In genomic region chr2:143914221-143914620, GRCm38 (mm10) we compare ENCODE assay signal across 8 mouse cellular contexts. TPM values are rescaled to one million over a fixed set of nuclear protein-coding genes. Genes with fewer than 3 reads are reported as not detected.
DNase-seq lines count a peak whose midpoint lies in the region; ATAC-seq and TF ChIP-seq lines count a peak whose summit lies in the region.

No protein-coding gene starts in this region.

- H3K9ac ChIP-seq in hindbrain, embryonic 15.5 days: peak overlapping the region; percentile 96
- peak overlapping the region; percentile 83 for H3K9ac ChIP-seq in midbrain, embryonic 15.5 days

- no peak overlapping the region for H3K27ac ChIP-seq in cortical plate, adult 2 months (ENCODE audit: insufficient read depth, low read length)
- peak overlapping the region; percentile 98 for H3K27ac ChIP-seq in hindbrain, embryonic 15.5 days (replicated peaks)
- peak overlapping the region; percentile 93 for H3K27ac ChIP-seq in midbrain, embryonic 15.5 days

- no peaks in the 10 kb centered on the region for H3K36me3 ChIP-seq in hindbrain, embryonic 15.5 days
- H3K36me3 ChIP-seq in midbrain, embryonic 15.5 days (replicated peaks): no peaks in the 10 kb centered on the region

- peaks cover 1% of the 10 kb centered on the region; the same call in 1 of the 2 replicates for H3K4me1 ChIP-seq in cortical plate, adult 2 months (ENCODE audit: control insufficient read depth, insufficient read depth, low read length)
- H3K4me1 ChIP-seq in hindbrain, embryonic 15.5 days (replicated peaks): peaks cover 31% of the 10 kb centered on the region
- peaks cover 33% of the 10 kb centered on the region for H3K4me1 ChIP-seq in midbrain, embryonic 15.5 days

- peak overlapping the region; percentile 71 for H3K4me2 ChIP-seq in hindbrain, embryonic 15.5 days
- H3K4me2 ChIP-seq in midbrain, embryonic 15.5 days: peak overlapping the region; percentile 85

- H3K4me3 ChIP-seq in cortical plate, adult 2 months (ENCODE audit: insufficient read depth, low read length): peak overlapping the region; percentile 62
- peak overlapping the region; percentile 91 for H3K4me3 ChIP-seq in hindbrain, embryonic 15.5 days
- peak overlapping the region; percentile 81 for H3K4me3 ChIP-seq in midbrain, embryonic 15.5 days

- ATAC-seq in hindbrain, embryonic 15.5 days (ENCODE audit: low FRiP score, low read depth): no peak
- ATAC-seq in midbrain, embryonic 15.5 days (replicated peaks): no peak
- no peak for ATAC-seq in activated CD4-positive, CD25-positive, alpha-beta regulatory T cell, adult 4 months

- peak; percentile 38 for DNase-seq in kidney, adult 9 months
- no peak for DNase-seq in kidney, postnatal 10 days
- no peak for DNase-seq in right cerebral cortex, postnatal 10 days (ENCODE audit: low spot score in 2 of 2)
- DNase-seq in adipocyte (ENCODE audit: low spot score): no peak

- no peak for TF ChIP-seq POLR2A in cortical plate, adult 2 months (IDR thresholded peaks at IDR 0.05; ENCODE audit: extremely low read depth, insufficient read depth, low read length)

- no peak for TF ChIP-seq CTCF in cortical plate, adult 2 months (IDR thresholded peaks at IDR 0.05; ENCODE audit: extremely low read depth, insufficient read depth, low read length)

- no peaks in the 10 kb centered on the region for H3K27me3 ChIP-seq in hindbrain, embryonic 15.5 days
- no peaks in the 10 kb centered on the region for H3K27me3 ChIP-seq in midbrain, embryonic 15.5 days (replicated peaks)

- 5% methylated on average over 10 of the region's 10 CpGs for WGBS in hindbrain, embryonic 15.5 days
- 7% methylated on average over 10 of the region's 10 CpGs for WGBS in midbrain, embryonic 15.5 days

- no peaks in the 10 kb centered on the region for H3K9me3 ChIP-seq in hindbrain, embryonic 15.5 days
- no peaks in the 10 kb centered on the region for H3K9me3 ChIP-seq in midbrain, embryonic 15.5 days

RNA-seq across cellular contexts. Expression of gene Dstn, which starts 0.9 kb away (rescaled TPM):
- polyA plus RNA-seq in cortical plate, adult 2 months (2012; rRNA removed): 128 and 132 TPM in 2 replicates
- 399 and 431 TPM in 2 replicates for polyA plus RNA-seq in hindbrain, embryonic 15.5 days (2015; fragmentation: Nextera tagmentation; extraction: Ambion mirVana)
- 385 and 388 TPM in 2 replicates for polyA plus RNA-seq in midbrain, embryonic 15.5 days (2015; fragmentation: Nextera tagmentation; extraction: Ambion mirVana)
- 10 to 100 TPM; 39.0 to 42.5 TPM for polyA plus RNA-seq in activated CD4-positive, CD25-positive, alpha-beta regulatory T cell, adult 4 months (2017; shearing (Covaris generic))

RNA-seq across cellular contexts. Expression of gene Bfsp1, which starts 51.2 kb away (rescaled TPM):
- 0.81 and 0.98 TPM in 2 replicates for polyA plus RNA-seq in cortical plate, adult 2 months (2012; rRNA removed)
- 1.5 and 2.1 TPM in 2 replicates for polyA plus RNA-seq in hindbrain, embryonic 15.5 days (2015; fragmentation: Nextera tagmentation; extraction: Ambion mirVana)
- polyA plus RNA-seq in midbrain, embryonic 15.5 days (2015; fragmentation: Nextera tagmentation; extraction: Ambion mirVana): 1.8 and 1.9 TPM in 2 replicates
- polyA plus RNA-seq in activated CD4-positive, CD25-positive, alpha-beta regulatory T cell, adult 4 months (2017; shearing (Covaris generic)): under 1 TPM in 1 of 2 experiments, not detected in 1; 0.30 TPM
